ENCODE assay signal across 8 mouse cellular contexts in the genomic region with DNA sequence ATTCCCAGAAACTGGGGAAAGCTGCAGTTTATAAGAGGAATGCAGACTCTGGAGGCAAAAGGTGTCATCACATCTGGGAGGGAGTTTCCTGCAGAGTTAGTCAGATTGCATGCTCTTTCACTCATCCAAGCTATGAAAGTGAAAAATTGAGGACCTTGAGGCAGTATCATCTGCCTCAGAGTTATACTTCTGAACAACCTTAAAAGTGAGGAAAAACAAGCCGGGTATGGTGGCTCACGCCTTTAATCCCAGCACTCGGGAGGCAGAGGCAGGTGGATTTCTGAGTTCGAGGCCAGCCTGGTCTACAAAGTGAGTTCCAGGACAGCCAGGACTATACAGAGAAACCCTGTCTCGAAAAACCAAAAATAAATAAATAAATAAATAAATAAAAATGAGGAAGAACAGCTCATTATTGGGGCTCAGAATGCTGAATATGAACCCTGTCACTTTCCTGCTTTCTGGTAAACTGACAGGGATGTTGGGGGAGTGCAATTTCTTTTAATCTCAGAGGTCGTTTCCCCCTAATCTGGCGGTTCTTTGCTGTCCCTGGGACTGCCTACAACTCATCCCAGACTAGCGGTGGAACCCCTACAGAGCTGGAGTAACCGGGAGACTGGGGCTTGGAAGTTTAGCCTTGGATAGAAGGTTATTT. TPM values are rescaled to one million over a fixed set of nuclear protein-coding genes. Genes with fewer than 3 reads are reported as not detected.
DNase-seq lines count a peak whose midpoint lies in the region; ATAC-seq and TF ChIP-seq lines count a peak whose summit lies in the region.

No protein-coding gene starts in this region.

- H3K27ac ChIP-seq in heart, embryonic 14.5 days (replicated peaks in 1 of 2; ENCODE audit: control insufficient read depth in 1 of 2, insufficient read depth in 1 of 2, low read depth in 2 of 2, low read length in 2 of 2), result peak overlapping the region; percentile 58 to 91
- H3K27ac ChIP-seq in ES-E14 (ENCODE audit: insufficient read depth, low read depth, low read length, poor library complexity, severe bottlenecking), result no peak overlapping the region
- H3K27ac ChIP-seq in forebrain, postnatal 0 days (ENCODE audit: low read depth, low read length), result peak overlapping the region; percentile 86
- peak overlapping the region; percentile 71 for H3K27ac ChIP-seq in macrophage

- peaks cover 29% of the 10 kb centered on the region for H3K36me3 ChIP-seq in heart, embryonic 14.5 days (ENCODE audit: control insufficient read depth, insufficient read depth, low read length)
- peaks cover 2% of the 10 kb centered on the region; the same call in 1 of the 2 replicates for H3K36me3 ChIP-seq in ES-E14 (ENCODE audit: control insufficient read depth, insufficient read depth, low read length, poor library complexity, severe bottlenecking)
- peaks cover 21% of the 10 kb centered on the region for H3K36me3 ChIP-seq in forebrain, postnatal 0 days (ENCODE audit: insufficient read depth)
- H3K36me3 ChIP-seq in macrophage (ENCODE audit: inconsistent target), result peaks cover 24% of the 10 kb centered on the region; the same call in 1 of the 2 replicates

- H3K27me3 ChIP-seq in heart, embryonic 14.5 days (ENCODE audit: control insufficient read depth, insufficient read depth, low read length), result no peaks in the 10 kb centered on the region
- no peaks in the 10 kb centered on the region for H3K27me3 ChIP-seq in forebrain, postnatal 0 days (ENCODE audit: insufficient read depth, low read length)

- WGBS in heart, embryonic 14.5 days, result 44% methylated on average over 9 of the region's 9 CpGs
- 48% methylated on average over 9 of the region's 9 CpGs for WGBS in forebrain, postnatal 0 days
- 45% methylated on average over 8 of the region's 9 CpGs for WGBS in macrophage (ENCODE audit: missing documents)

- peak overlapping the region; percentile 84 for H3K9ac ChIP-seq in heart, embryonic 14.5 days (ENCODE audit: low read length)
- H3K9ac ChIP-seq in ES-E14 (ENCODE audit: insufficient read depth, low read depth, low read length, poor library complexity, severe bottlenecking), result peak overlapping the region; percentile 66
- peak overlapping the region; percentile 83 for H3K9ac ChIP-seq in forebrain, postnatal 0 days

- peaks cover 0 to 6% of the 10 kb centered on the region in 2 experiments; a peak in 1 of 4 replicates for H3K4me1 ChIP-seq in heart, embryonic 14.5 days (ENCODE audit: control insufficient read depth in 2 of 2, insufficient read depth in 2 of 2, low read length in 2 of 2)
- H3K4me1 ChIP-seq in ES-E14 (ENCODE audit: control insufficient read depth in 2 of 2, insufficient read depth in 2 of 2, low read length in 2 of 2, poor library complexity in 1 of 2), result 0 out of 4 replicates have a peak, but pooled peaks cover 0 to 2% of the 10 kb centered on the region in 2 experiments
- 0 out of 2 replicates have a peak, but pooled peaks cover 5% of the 10 kb centered on the region for H3K4me1 ChIP-seq in forebrain, postnatal 0 days (ENCODE audit: insufficient read depth)

- in situ Hi-C loops in ES-E14 (cut with MboI; ENCODE audit: low sequenced_read_pairs in 2 of 2, unreplicated experiment in 2 of 2), result no loop called here

- ATAC-seq in heart, embryonic 14.5 days (ENCODE audit: insufficient number of reproducible peaks, insufficient read depth, low FRiP score, low read depth), result no peak
- ATAC-seq in forebrain, postnatal 0 days, result peak; percentile 17

- no peak for TF ChIP-seq CTCF in forebrain, postnatal 0 days (IDR thresholded peaks at IDR 0.05; ENCODE audit: low read depth)

- H3K79me2 ChIP-seq in macrophage (ENCODE audit: inconsistent target), result peaks cover 22% of the 10 kb centered on the region

- intact Hi-C loops in heart, postnatal 10 days (cut with DNase I), result no loop called here

- no peaks in the 10 kb centered on the region for H3K9me3 ChIP-seq in heart, embryonic 14.5 days (ENCODE audit: control insufficient read depth, low read length)
- H3K9me3 ChIP-seq in ES-E14 (ENCODE audit: control insufficient read depth, insufficient read depth, low read depth, low read length), result no peaks in the 10 kb centered on the region
- no peaks in the 10 kb centered on the region for H3K9me3 ChIP-seq in forebrain, postnatal 0 days (ENCODE audit: low read length)

- peak overlapping the region; percentile 79 for H3K4me2 ChIP-seq in heart, embryonic 14.5 days (ENCODE audit: low read length)
- H3K4me2 ChIP-seq in forebrain, postnatal 0 days (ENCODE audit: low read depth), result peak overlapping the region; percentile 85

- peak overlapping the region; percentile 62 to 82 for H3K4me3 ChIP-seq in heart, embryonic 14.5 days (ENCODE audit: control insufficient read depth in 1 of 2, insufficient read depth in 1 of 2, low read depth in 1 of 2, low read length in 2 of 2)
- H3K4me3 ChIP-seq in ES-E14 (ENCODE audit: insufficient read depth in 1 of 2, low read depth in 1 of 2, low read length in 2 of 2, poor library complexity in 1 of 2, severe bottlenecking in 1 of 2) (peak overlapping the region; percentile 72 to 75), macrophage (ENCODE audit: inconsistent target) (peak overlapping the region; percentile 89)
- H3K4me3 ChIP-seq in forebrain, postnatal 0 days (ENCODE audit: low read depth, low read length), result peak overlapping the region; percentile 90

- DNase-seq in heart, postnatal 10 days, result no peak
- DNase-seq in ES-E14 (ENCODE audit: low read depth, low spot score), result no peak
- DNase-seq in forebrain, postnatal 0 days, result no peak
- no peak for DNase-seq in embryo, embryonic 9.5 days (ENCODE audit: extremely low spot score)
- no peak for DNase-seq in adrenal gland, postnatal 4 days (ENCODE audit: low spot score in 2 of 2)
- no peak for DNase-seq in left cerebral cortex, adult 9 months (ENCODE audit: low spot score in 2 of 2)

TF ChIP-seq in ES-E14, 5 proteins besides CTCF, POLR2A, EP300 and RAD21 (continues in another document):
- no peak for TF ChIP-seq ZC3H11A (IDR thresholded peaks at IDR 0.05; ENCODE audit: borderline replicate concordance, low read depth, low read length)

RNA-seq across cellular contexts. Expression of a gene that starts 0.4 kb away (rescaled TPM):
- polyA plus RNA-seq in heart, embryonic 14.5 days (2014; fragmentation: Nextera tagmentation; extraction: Ambion mirVana), result 44.9 and 52.9 TPM in 2 replicates
- 10 to 100 TPM; 20.8 to 23.3 TPM for total RNA-seq in heart, postnatal 10 days (2021)
- total RNA-seq in ES-E14 (2012; rRNA removed), result 47.7 and 62.5 TPM in 2 replicates
- 96.9 and 99.0 TPM in 2 replicates for total RNA-seq in forebrain, postnatal 0 days (2014; rRNA removed)
- polyA plus RNA-seq in forebrain, postnatal 0 days (2015; fragmentation: Nextera tagmentation; extraction: Ambion mirVana), result 105 and 106 TPM in 2 replicates
- total RNA-seq in macrophage (2018; cell fraction: chromatin; rRNA removed), result 10 to 100 TPM; 24.5 to 83.5 (median 58.8) TPM
- total RNA-seq in macrophage (2018; cell fraction: cytosol; rRNA removed), result 10 to 100 TPM; 28.7 to 64.6 (median 48.0) TPM
- total RNA-seq in macrophage (2018; cell fraction: nucleus; rRNA removed), result 100 to 1,000 TPM in 1 of 26 experiments, 10 to 100 TPM in 25; 39.8 to 101 (median 75.5) TPM
- 20.3 to 50.4 TPM (median 43.0 TPM) in 3 replicates for polyA plus RNA-seq in macrophage (2018)
- 10 to 100 TPM; 46.3 to 48.7 TPM for total RNA-seq in adrenal gland, postnatal 4 days (2021)

RNA-seq across cellular contexts. Expression of a gene that starts 16.2 kb away (rescaled TPM):
- not detected in 2 replicates for polyA plus RNA-seq in heart, embryonic 14.5 days (2014; fragmentation: Nextera tagmentation; extraction: Ambion mirVana)
- total RNA-seq in heart, postnatal 10 days (2021), result 1 to 10 TPM; 1.8 to 8.2 TPM
- total RNA-seq in ES-E14 (2012; rRNA removed), result 1.2 and 1.5 TPM in 2 replicates
- not detected in 2 replicates for total RNA-seq in forebrain, postnatal 0 days (2014; rRNA removed)
- not detected in 2 replicates for polyA plus RNA-seq in forebrain, postnatal 0 days (2015; fragmentation: Nextera tagmentation; extraction: Ambion mirVana)
- not detected for total RNA-seq in macrophage (2018; cell fraction: chromatin; rRNA removed)
- total RNA-seq in macrophage (2018; cell fraction: cytosol; rRNA removed), result not detected
- not detected for total RNA-seq in macrophage (2018; cell fraction: nucleus; rRNA removed)
- not detected in 3 replicates for polyA plus RNA-seq in macrophage (2018)
- 10 to 100 TPM; 10.3 to 12.7 TPM for total RNA-seq in adrenal gland, postnatal 4 days (2021)

RNA-seq across cellular contexts. Expression of a gene that starts 39.3 kb away (rescaled TPM):
- polyA plus RNA-seq in heart, embryonic 14.5 days (2014; fragmentation: Nextera tagmentation; extraction: Ambion mirVana), result 35.2 and 39.9 TPM in 2 replicates
- 10 to 100 TPM; 16.3 to 18.0 TPM for total RNA-seq in heart, postnatal 10 days (2021)
- total RNA-seq in ES-E14 (2012; rRNA removed), result 93.2 and 124 TPM in 2 replicates
- total RNA-seq in forebrain, postnatal 0 days (2014; rRNA removed), result 14.0 and 27.1 TPM in 2 replicates
- polyA plus RNA-seq in forebrain, postnatal 0 days (2015; fragmentation: Nextera tagmentation; extraction: Ambion mirVana), result 40.5 and 41.8 TPM in 2 replicates
- total RNA-seq in macrophage (2018; cell fraction: chromatin; rRNA removed), result 10 to 100 TPM in 11 of 26 experiments, 1 to 10 TPM in 15; 1.9 to 15.7 (median 9.6) TPM
- 10 to 100 TPM in 22 of 26 experiments, 1 to 10 TPM in 4; 8.4 to 16.3 (median 11.4) TPM for total RNA-seq in macrophage (2018; cell fraction: cytosol; rRNA removed)
- 10 to 100 TPM in 3 of 26 experiments, 1 to 10 TPM in 23; 2.9 to 18.3 (median 6.4) TPM for total RNA-seq in macrophage (2018; cell fraction: nucleus; rRNA removed)
- polyA plus RNA-seq in macrophage (2018), result 8.1 to 30.2 TPM (median 28.9 TPM) in 3 replicates
- 10 to 100 TPM; 27.2 to 29.4 TPM for total RNA-seq in adrenal gland, postnatal 4 days (2021)

RNA-seq across cellular contexts. Expression of a gene that starts 39.3 kb away (rescaled TPM):
- 6.5 and 7.5 TPM in 2 replicates for polyA plus RNA-seq in heart, embryonic 14.5 days (2014; fragmentation: Nextera tagmentation; extraction: Ambion mirVana)
- 1 to 10 TPM; 6.8 to 7.0 TPM for total RNA-seq in heart, postnatal 10 days (2021)
- 18.3 and 23.8 TPM in 2 replicates for total RNA-seq in ES-E14 (2012; rRNA removed)
- 32.3 and 40.5 TPM in 2 replicates for total RNA-seq in forebrain, postnatal 0 days (2014; rRNA removed)
- polyA plus RNA-seq in forebrain, postnatal 0 days (2015; fragmentation: Nextera tagmentation; extraction: Ambion mirVana), result 10.3 and 13.9 TPM in 2 replicates
- total RNA-seq in macrophage (2018; cell fraction: chromatin; rRNA removed), result 10 to 100 TPM in 24 of 26 experiments, 1 to 10 TPM in 2; 9.5 to 54.6 (median 32.6) TPM
- total RNA-seq in macrophage (2018; cell fraction: cytosol; rRNA removed), result 1 to 10 TPM in 25 of 26 experiments, under 1 TPM in 1; 0.85 to 5.5 (median 2.8) TPM
- total RNA-seq in macrophage (2018; cell fraction: nucleus; rRNA removed), result 10 to 100 TPM in 19 of 26 experiments, 1 to 10 TPM in 7; 7.3 to 32.6 (median 18.4) TPM
- 2.4 to 4.7 TPM (median 2.9 TPM) in 3 replicates for polyA plus RNA-seq in macrophage (2018)
- total RNA-seq in adrenal gland, postnatal 4 days (2021), result 10 to 100 TPM; 15.3 to 18.5 TPM

RNA-seq across cellular contexts. Expression of a gene that starts 59.6 kb away (rescaled TPM):
- not detected in 2 replicates for polyA plus RNA-seq in heart, embryonic 14.5 days (2014; fragmentation: Nextera tagmentation; extraction: Ambion mirVana)
- total RNA-seq in heart, postnatal 10 days (2021), result not detected
- not detected in 2 replicates for total RNA-seq in ES-E14 (2012; rRNA removed)
- total RNA-seq in forebrain, postnatal 0 days (2014; rRNA removed), result 0.69 and 2.9 TPM in 2 replicates
- polyA plus RNA-seq in forebrain, postnatal 0 days (2015; fragmentation: Nextera tagmentation; extraction: Ambion mirVana), result 0.74 and 1.3 TPM in 2 replicates
- total RNA-seq in macrophage (2018; cell fraction: chromatin; rRNA removed), result not detected
- not detected for total RNA-seq in macrophage (2018; cell fraction: cytosol; rRNA removed)
- total RNA-seq in macrophage (2018; cell fraction: nucleus; rRNA removed), result not detected
- not detected in 3 replicates for polyA plus RNA-seq in macrophage (2018)
- not detected for total RNA-seq in adrenal gland, postnatal 4 days (2021)
